Mouse (Mus musculus) cortical plate, adult 2 months (tissue): Measurements from ENCODE around the gene Cdkl1.

Experiments
- CTCF ChIP-seq: fragments of 200-500 bp; IDR thresholded peaks from 2 replicates; pipeline ENCODE4 v1.5.1; 2011; ENCODE audit warnings: mild to moderate bottlenecking, control low read depth, low read length; ENCODE audit not compliant: insufficient read depth; ENCODE audit errors: extremely low read depth
- POLR2A ChIP-seq: fragments of 200-500 bp; IDR thresholded peaks from 2 replicates; pipeline ENCODE4 v1.6.1; 2011; ENCODE audit warnings: mild to moderate bottlenecking, low read length, control low read depth; ENCODE audit not compliant: insufficient read depth; ENCODE audit errors: extremely low read depth

DNA sequence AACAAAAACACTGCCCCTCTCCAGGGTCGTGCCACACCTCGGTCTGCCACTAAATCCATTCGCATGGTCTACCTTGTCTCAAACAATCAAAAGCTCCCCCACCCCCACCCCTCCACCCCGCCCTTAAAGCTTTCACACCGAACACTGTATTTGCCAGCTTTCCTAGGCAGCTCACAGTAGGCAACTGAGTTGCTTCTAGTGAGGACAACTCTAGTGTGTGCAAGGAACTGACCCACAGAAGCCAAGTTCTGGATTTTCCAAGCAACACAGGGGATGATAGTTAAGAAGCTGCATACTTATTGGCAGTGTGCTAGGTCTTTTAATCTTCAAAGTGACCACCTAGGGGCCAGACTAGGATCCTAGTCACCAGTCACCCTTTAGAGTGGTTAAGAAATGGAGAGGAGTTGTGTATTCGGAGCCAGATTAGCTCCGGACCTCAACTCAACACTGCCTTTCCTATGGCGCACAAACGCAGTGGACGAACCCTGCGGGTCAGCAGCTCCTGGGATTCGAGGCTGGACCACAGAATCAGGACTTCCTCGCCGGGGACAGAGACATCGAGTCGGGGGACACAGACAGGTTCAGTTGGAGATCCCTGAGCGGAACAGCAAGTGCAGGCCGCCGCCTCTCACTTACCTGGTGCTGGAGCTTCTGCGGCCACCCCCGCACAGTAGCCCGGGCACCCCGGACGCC, 66.9 kb downstream of the Cdkl1 start:
- TF ChIP-seq CTCF (no peak), POLR2A (no peak)
